Mouse (Mus musculus) liver, embryonic 14.5 days (tissue): ENCODE measurements around the gene P3h2.

Experiments used
- CTCF ChIP-seq: IDR thresholded peaks from 2 replicates; pipeline ENCODE4 v1.5.1; 2016; ENCODE audit warnings: antibody characterized with exemption, low read depth, control low read depth
- EP300 ChIP-seq: IDR thresholded peaks from 2 replicates; pipeline ENCODE4 v1.6.1; 2016; ENCODE audit warnings: antibody characterized with exemption, low read depth

DNA sequence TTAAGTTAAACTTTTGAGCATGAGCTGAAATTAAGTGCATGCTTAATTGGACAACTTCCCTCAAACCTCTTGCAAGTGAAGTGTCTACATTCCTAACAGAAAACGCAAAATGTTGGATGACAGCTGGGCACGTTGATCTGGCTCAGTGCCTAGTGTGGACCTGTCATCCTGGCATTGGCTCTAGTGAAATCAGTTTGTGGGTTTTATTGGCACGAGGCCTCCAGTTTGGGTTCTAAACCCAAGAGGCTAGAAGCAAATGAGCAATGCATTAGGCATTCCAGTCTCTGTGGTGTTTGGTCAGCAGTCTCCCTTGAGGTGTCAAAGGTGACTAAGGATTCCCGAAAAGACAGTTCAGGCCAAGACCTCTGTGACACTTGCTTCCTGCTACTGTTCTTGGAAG is 102.3 kb downstream of the P3h2 start:
- TF ChIP-seq CTCF (no peak), EP300 (no peak)
